Mouse (Mus musculus) liver, postnatal 0 days (tissue): ENCODE results near the gene Vmn1r188. TPM values are rescaled to one million over a fixed set of nuclear protein-coding genes. Genes with fewer than 3 reads are reported as not detected.

Experiments used
- microRNA-seq: library from miRNA; unstranded; fragments of <30 nt; microRNA quantifications from one replicate; pipeline ENCODE4, GENCODE M21; 2016
- polyA plus RNA-seq: library from polyadenylated mRNA; unstranded; fragments of >200 nt; fragmentation: Nextera tagmentation; extraction: Ambion mirVana; gene quantifications from 2 replicates; pipeline ENCODE4 v1.2.1, GENCODE M21; 2015

The Vmn1r188 gene
- polyA plus RNA-seq, 1 experiment from 2014 or later = not detected

Small RNA genes within 50 kb of the gene (microRNA-seq; reads per million reads assigned to microRNA genes)
- gene Gm26300 (not detected), gene Gm44390 (not detected), gene Gm44486 (not detected)

Other genes starting within 250 kb of the Vmn1r188 start
- gene Zfp184, start 139.3 kb upstream of the Vmn1r188 start, polyA plus RNA-seq = 0.27 and 0.32 TPM in 2 replicates
- gene Pom121l2, start 103.2 kb upstream of the Vmn1r188 start, polyA plus RNA-seq = not detected in 2 replicates
- gene Prss16, start 74.7 kb upstream of the Vmn1r188 start, polyA plus RNA-seq = 0.92 and 1.1 TPM in 2 replicates
- gene Hist1h2ah, start 48.9 kb upstream of the Vmn1r188 start, polyA plus RNA-seq = 8.6 and 9.9 TPM in 2 replicates
- 1.7 and 2.2 TPM in 2 replicates for gene Hist1h2bk, start 48.6 kb upstream of the Vmn1r188 start, polyA plus RNA-seq
- 18.0 and 18.3 TPM in 2 replicates for gene Hist1h4i, start 43.1 kb upstream of the Vmn1r188 start, polyA plus RNA-seq
- gene Hist1h2ag, start 41.5 kb upstream of the Vmn1r188 start, polyA plus RNA-seq = 7.4 and 9.4 TPM in 2 replicates
- gene Hist1h2bj, start 41.2 kb upstream of the Vmn1r188 start, polyA plus RNA-seq = 5.1 and 5.3 TPM in 2 replicates
- not detected in 2 replicates for gene Vmn1r189, start 21.4 kb downstream of the Vmn1r188 start, polyA plus RNA-seq
- gene Vmn1r191, start 99.5 kb downstream of the Vmn1r188 start, polyA plus RNA-seq = not detected in 2 replicates
- not detected in 2 replicates for gene Vmn1r192, start 106.7 kb downstream of the Vmn1r188 start, polyA plus RNA-seq
- gene Vmn1r193, start 138.7 kb downstream of the Vmn1r188 start, polyA plus RNA-seq = not detected in 2 replicates
- gene Vmn1r194, start 159.8 kb downstream of the Vmn1r188 start, polyA plus RNA-seq = not detected in 2 replicates
- gene Vmn1r195, start 186.1 kb downstream of the Vmn1r188 start, polyA plus RNA-seq = not detected in 2 replicates
- not detected in 2 replicates for gene Vmn1r196, start 205.5 kb downstream of the Vmn1r188 start, polyA plus RNA-seq
- gene Vmn1r197, start 240.1 kb downstream of the Vmn1r188 start, polyA plus RNA-seq = not detected in 2 replicates